Mouse (Mus musculus) E14TG2a.4 (cell line): ENCODE measurements at regions not wholly inside any gene's neighbourhood (a gene's known extent, or its start where the extent isn't known, plus 50 kb on each side); places are given as distances from the start of the nearest gene placed in this dataset.

Experiments used
- CTCF ChIP-seq: conservative IDR thresholded peaks from 2 replicates; pipeline ENCODE4 v1.5.1; 2014; ENCODE audit warnings: low read length
- NANOG ChIP-seq: IDR thresholded peaks from 2 replicates; pipeline ENCODE4 v1.6.1; 2014; ENCODE audit warnings: borderline replicate concordance, low read length, mixed read lengths
- POU5F1 ChIP-seq: IDR thresholded peaks from 2 replicates; pipeline ENCODE4 v1.6.1; 2014; ENCODE audit warnings: low read length, borderline replicate concordance

DNA sequence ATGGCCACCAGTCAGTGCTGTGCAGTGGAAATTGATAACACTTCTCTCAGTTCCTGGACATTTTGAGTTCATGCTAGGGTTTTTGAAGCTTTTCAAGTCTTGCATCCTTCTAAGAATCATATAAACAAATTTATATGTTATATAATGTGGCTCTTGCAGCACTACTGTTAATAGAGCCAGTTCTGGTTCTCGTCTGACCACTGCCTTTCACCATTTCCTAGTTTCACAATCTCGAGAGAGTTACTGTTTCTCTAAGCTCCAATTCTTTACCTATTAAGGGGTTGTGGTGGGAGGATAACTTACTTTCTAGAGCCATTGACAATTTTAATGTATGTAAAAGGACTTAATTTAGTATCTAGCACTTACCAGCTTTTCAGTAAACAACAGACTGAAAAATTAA, 244.2 kb upstream of the Sash1 start:
- TF ChIP-seq CTCF, result no peak
- TF ChIP-seq NANOG, result no peak
- no peak for TF ChIP-seq POU5F1
